Mouse (Mus musculus) ES-Bruce4 (cell line): ENCODE measurements around the gene H2-Q7.
"Not testable (repeated sequence)": the region's sequence is repeated elsewhere in the genome, so short reads cannot be mapped to it uniquely, and the experiment has no call there.

Experiments used
- CTCF ChIP-seq: IDR thresholded peaks from one replicate; pipeline ENCODE4 v1.8.1; 2011; ENCODE audit warnings: low read depth, low read length
- EP300 ChIP-seq: IDR thresholded peaks from 2 replicates; pipeline ENCODE4 v1.6.1; 2011; ENCODE audit warnings: low read depth, low read length; ENCODE audit not compliant: insufficient read depth
- POLR2A ChIP-seq: IDR thresholded peaks from one replicate; pipeline ENCODE4 v1.8.1; 2011; ENCODE audit warnings: low read length; ENCODE audit not compliant: insufficient read depth

DNA sequence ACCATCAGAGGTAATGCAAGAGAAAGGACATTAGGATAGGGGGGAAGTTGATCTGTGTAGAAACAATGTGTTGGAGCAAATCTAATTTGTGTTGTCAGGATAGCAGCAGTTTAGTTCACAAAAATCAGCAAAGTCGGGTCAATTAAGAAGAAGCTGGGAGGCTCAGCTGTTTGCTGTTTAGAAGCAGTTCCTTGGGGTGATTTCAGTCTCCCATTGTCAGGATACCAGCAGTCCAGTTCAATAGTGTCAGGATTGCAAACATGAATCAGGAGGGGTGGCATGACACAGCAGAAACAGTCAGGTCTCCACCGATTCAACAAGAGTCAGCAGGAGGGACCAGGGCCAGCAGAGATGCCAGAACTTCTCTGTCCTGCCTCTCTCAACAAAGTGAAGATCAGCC is 5.6 kb downstream of the H2-Q7 start:
- TF ChIP-seq CTCF, EP300, POLR2A: not testable (repeated sequence)
